Mouse (Mus musculus) olfactory bulb, adult 2 months (tissue): ENCODE data around the gene Ddx5. TPM values are rescaled to one million over a fixed set of nuclear protein-coding genes. Genes with fewer than 3 reads are reported as not detected.
"Not testable (repeated sequence)": the region's sequence is repeated elsewhere in the genome, so short reads cannot be mapped to it uniquely, and the experiment has no call there.

ENCODE experiments used
- H3K27ac ChIP-seq: fragments of 200-500 bp; 2 replicates; pipeline ENCODE4 v1.5.1; 2012; ENCODE audit warnings: low read depth, low read length; ENCODE audit not compliant: insufficient read depth
- H3K4me1 ChIP-seq: fragments of 200-500 bp; 2 replicates; pipeline ENCODE4 v1.6.1; 2012; ENCODE audit warnings: low read length; ENCODE audit not compliant: control insufficient read depth, insufficient read depth
- H3K4me3 ChIP-seq: fragments of 200-500 bp; 2 replicates; pipeline ENCODE4 v1.5.1; 2012; ENCODE audit warnings: mild to moderate bottlenecking, low read depth, low read length, moderate library complexity; ENCODE audit not compliant: insufficient read depth
- CTCF ChIP-seq: fragments of 200-500 bp; IDR thresholded peaks from 2 replicates; pipeline ENCODE4 v1.5.1; 2012; ENCODE audit warnings: low read depth, mild to moderate bottlenecking, low read length, moderate library complexity; ENCODE audit not compliant: insufficient read depth
- POLR2A ChIP-seq: fragments of 200-500 bp; IDR thresholded peaks from 2 replicates; pipeline ENCODE4 v1.6.1; 2012; ENCODE audit warnings: mild to moderate bottlenecking, low read depth, low read length, moderate library complexity; ENCODE audit not compliant: insufficient read depth
- WGBS: fragments of 180-500 bp; shearing (Covaris S2); methylation state at CpG from one replicate; pipeline ENCODE4 v1.1.7; 2018; 5-methylcytosine and 5-hydroxymethylcytosine counted together
- polyA plus RNA-seq: library from polyadenylated mRNA; stranded (reverse); fragments of >200 nt; gene quantifications from 2 replicates; pipeline ENCODE4 v1.2.4, GENCODE M21; 2012; ENCODE audit warnings: low replicate concordance; ENCODE audit not compliant: missing spikeins, insufficient read depth, insufficient read length

Gene Ddx5
- polyA plus RNA-seq, 1 experiment, result 983 TPM

DNA sequence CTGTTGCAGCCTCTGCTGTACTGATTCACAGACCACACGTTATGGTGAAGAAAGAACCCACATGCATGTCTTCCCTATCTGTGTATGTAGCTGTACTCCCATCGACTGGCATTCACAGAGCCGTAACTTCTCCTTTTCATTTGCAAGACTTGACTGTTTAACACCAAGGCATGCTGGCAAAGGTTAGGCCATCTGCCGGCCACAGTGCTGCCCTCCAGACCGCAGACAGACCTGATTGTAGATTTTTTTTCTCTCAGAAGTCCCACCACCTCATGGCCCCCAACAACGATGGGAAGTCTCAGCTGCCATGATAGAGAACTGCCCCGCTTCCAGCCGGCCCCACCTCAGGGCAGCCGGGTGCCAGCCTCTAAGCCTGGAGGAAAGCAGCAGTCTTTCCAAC lies 30.6 kb upstream of the Ddx5 start:
- Histone ChIP-seq H3K4me3 (no peak overlapping the region), H3K4me1 (peaks cover 16% of the 10 kb centered on the region), H3K27ac (0 out of 2 replicates have a peak overlapping the region, but pooled peaks have one; percentile 10)
- 79% methylated on average over 9 of the region's 9 CpGs for WGBS
- TF ChIP-seq CTCF (no peak), POLR2A (no peak)

- peak overlapping the region; percentile 73 for H3K27ac ChIP-seq
- H3K4me1 ChIP-seq, result peaks cover 16% of the 10 kb centered on the region
- no peak overlapping the region for H3K4me3 ChIP-seq
- 5% methylated on average over 9 of the region's 9 CpGs for WGBS
- TF ChIP-seq POLR2A (no peak), CTCF (no peak)
Observed at GRCm38 (mm10) chr11:106818341-106818740, 29.4 kb upstream of the Ddx5 start.

DNA sequence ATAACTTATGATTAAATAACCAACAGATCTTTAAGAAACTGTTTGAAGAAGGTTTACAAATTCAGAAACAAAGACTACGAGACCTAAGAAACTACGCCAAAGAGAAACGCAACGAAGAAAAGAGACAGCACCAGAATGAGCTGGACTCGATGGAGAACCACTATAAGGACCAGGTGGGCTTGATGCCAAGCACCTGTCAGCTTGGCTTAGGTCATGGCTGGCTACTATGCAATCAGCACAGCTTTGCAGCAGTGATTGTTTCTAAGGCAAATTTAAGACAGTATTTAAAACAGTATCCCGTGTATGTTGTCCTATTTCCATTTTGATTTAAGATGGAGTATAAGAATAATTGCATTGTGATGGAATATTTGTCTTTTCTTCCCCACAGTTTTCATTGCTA lies 28.8 kb upstream of the Ddx5 start:
- Histone ChIP-seq H3K4me1 (peaks cover 16% of the 10 kb centered on the region), H3K27ac (no peak overlapping the region; the same call in 1 of the 2 replicates), H3K4me3 (no peak overlapping the region)
- WGBS, result 34% methylated on average over 6 of the region's 6 CpGs
- TF ChIP-seq POLR2A, result no peak
- no peak for TF ChIP-seq CTCF

- no peak overlapping the region for H3K27ac ChIP-seq
- 40% methylated on average over 3 of the region's 3 CpGs for WGBS
- no peak for TF ChIP-seq POLR2A
- no peak for TF ChIP-seq CTCF
- H3K4me3 ChIP-seq, result no peak overlapping the region
- peaks cover 16% of the 10 kb centered on the region for H3K4me1 ChIP-seq
Observed at GRCm38 (mm10) chr11:106817156-106817555, 28.2 kb upstream of the Ddx5 start.

GRCm38 (mm10) chr11:106816316-106816715 lies 27.3 kb upstream of the Ddx5 start:
- WGBS, result 77% methylated on average over 7 of the region's 7 CpGs
- Histone ChIP-seq H3K4me3 (no peak overlapping the region), H3K27ac (no peak overlapping the region), H3K4me1 (peaks cover 16% of the 10 kb centered on the region)
- TF ChIP-seq POLR2A (no peak), CTCF (no peak)

GRCm38 (mm10) chr11:106815761-106816160 lies 26.8 kb upstream of the Ddx5 start:
- H3K4me3 ChIP-seq, result no peak overlapping the region
- TF ChIP-seq CTCF (no peak), POLR2A (no peak)
- H3K4me1 ChIP-seq, result peaks cover 14% of the 10 kb centered on the region
- H3K27ac ChIP-seq, result no peak overlapping the region
- 93% methylated on average over 2 of the region's 2 CpGs for WGBS

DNA sequence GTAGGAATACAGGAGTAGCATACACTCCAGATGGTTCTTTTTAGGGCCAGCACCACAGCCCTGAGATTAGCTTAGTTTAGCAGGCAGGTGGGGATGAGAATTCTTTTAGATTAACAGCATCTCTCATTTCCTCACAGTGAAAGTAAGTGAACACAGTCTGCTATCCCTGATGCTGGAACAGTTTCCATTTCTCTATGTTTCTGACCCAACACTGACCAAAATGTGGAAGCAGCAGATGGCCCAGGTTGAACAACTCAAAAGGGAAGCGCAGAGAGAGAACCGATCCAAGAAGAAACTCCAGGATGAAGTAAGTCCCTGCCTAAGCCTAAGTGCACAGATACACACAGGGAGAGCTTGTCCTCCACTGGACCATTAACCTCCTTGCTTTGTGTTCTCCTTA lies 26.3 kb upstream of the Ddx5 start:
- H3K4me1 ChIP-seq, result peaks cover 12% of the 10 kb centered on the region
- WGBS, result 96% methylated on average over 2 of the region's 2 CpGs
- no peak overlapping the region for H3K4me3 ChIP-seq
- TF ChIP-seq POLR2A, result no peak
- TF ChIP-seq CTCF, result no peak
- no peak overlapping the region for H3K27ac ChIP-seq

DNA sequence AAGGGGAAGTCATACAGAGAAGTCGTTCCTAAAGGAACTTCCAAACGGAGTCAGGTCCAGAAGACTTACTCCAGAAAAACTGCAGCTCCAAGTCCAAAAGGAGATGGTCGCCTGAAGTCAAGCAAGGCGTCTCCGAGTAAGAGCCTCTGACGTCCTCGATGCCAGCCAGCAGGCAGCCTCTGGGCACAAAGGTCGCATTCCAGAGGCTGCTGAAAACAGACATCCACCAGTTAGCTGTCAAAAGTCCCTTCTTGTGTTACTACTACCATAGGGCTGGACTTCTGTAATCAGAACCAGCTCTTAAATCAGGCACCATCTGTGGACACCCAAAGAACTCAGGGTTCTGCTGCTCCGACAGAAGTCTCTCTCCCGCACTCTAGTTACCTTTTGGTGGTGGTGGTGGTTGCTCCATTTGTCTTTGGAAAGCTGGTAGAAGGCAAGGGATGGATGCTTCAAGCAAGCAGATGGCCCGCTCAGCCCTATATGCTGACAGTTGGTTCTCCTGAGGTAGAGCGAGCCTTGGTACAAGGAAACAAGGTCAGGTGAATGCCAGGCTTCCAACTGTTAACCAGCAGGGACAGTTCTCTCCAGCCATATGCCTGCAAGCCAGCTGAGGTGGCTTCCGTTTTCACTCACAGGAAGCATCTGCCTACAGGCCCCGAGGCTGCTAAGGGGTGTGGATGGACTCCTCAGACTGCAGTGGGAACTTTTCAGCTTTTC lies 25.8 kb upstream of the Ddx5 start:
- TF ChIP-seq POLR2A (no peak), CTCF (no peak)
- Histone ChIP-seq H3K4me1 (peaks cover 8% of the 10 kb centered on the region), H3K4me3 (no peak overlapping the region), H3K27ac (no peak overlapping the region)
- WGBS, result 82% methylated on average over 14 of the region's 14 CpGs

DNA sequence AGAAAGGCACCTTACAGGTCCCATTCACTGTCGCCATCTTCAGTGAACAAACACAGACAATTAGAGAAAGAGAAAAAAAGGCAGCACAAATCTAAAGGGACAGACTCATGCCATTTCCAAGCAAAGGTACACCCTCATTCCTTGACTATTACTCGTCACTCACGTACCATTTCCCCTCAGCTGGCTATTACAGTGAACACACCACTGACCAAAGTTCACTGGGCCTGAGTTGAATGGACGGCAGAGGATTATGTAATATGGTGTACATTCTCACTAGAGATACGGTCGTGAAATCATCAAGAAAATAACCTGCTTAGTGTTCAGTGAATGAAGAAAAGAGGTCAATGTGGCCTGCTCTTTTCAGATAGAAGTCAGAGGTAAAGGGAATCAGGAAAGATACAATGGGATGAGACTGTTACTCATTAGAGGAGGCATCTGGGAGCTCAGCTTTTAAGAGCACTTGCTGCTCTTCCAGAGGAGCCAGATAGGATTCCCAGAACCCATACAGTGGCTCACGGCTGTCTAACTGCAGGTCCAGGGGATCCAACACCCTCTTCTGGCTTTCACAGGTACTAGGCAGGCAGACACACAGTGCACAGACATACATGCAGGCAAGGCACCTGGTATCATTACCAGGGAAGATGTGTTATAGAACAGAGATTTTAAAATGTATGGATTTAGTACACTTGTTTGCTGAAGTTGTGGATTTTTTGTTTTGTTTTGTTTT lies 23.6 kb upstream of the Ddx5 start:
- peaks cover 3% of the 10 kb centered on the region; the same call in 1 of the 2 replicates for H3K4me1 ChIP-seq
- H3K27ac ChIP-seq, result no peak overlapping the region
- TF ChIP-seq POLR2A (no peak), CTCF (no peak)
- no peak overlapping the region for H3K4me3 ChIP-seq
- 92% methylated on average over 7 of the region's 7 CpGs for WGBS

DNA sequence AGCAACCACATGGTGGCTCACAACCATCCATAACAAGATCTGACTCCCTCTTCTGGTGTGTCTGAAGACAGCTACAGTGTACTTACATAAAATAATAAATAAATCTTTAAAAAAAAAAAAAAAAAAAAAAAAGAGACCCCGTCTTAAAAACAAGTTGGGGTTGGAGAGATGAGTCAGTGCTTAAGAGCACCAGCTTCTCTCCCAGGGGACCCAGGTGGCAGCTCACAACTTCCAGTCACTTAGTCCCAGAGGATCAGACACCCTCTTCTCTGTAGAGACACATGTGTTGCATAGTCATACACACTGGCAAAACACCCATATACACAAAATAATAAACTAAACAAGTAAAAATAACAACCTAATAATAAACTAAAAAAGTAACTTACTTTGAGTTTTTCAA lies 18.5 kb upstream of the Ddx5 start:
- not testable (repeated sequence) for H3K4me3 ChIP-seq, H3K4me1 ChIP-seq, H3K27ac ChIP-seq
- 53% methylated on average over 1 of the region's 1 CpGs for WGBS
